Mouse (Mus musculus): ENCODE data around the gene Prnd.

Prnd gene

GRCm38 (mm10) chr2:131950598-131951095 is at the start of gene Prnd:
Gene Prnd, plus strand, starts transcription at chr2:131950861.
- peak; percentile 61 for DNase-seq (ENCODE audit: low read depth, low spot score)

GRCm38 (mm10) chr2:131902423-131902822 is 48.2 kb upstream of the Prnd start:
- no peak for DNase-seq (ENCODE audit: low read depth, low spot score)

GRCm38 (mm10) chr2:131902867-131903266 is 47.8 kb upstream of the Prnd start:
- peak; percentile 65 for DNase-seq (ENCODE audit: low read depth, low spot score)

GRCm38 (mm10) chr2:131905025-131905424 is 45.6 kb upstream of the Prnd start:
- DNase-seq (ENCODE audit: low read depth, low spot score), result no peak

GRCm38 (mm10) chr2:131905776-131906175 is 44.9 kb upstream of the Prnd start:
- no peak for DNase-seq (ENCODE audit: low read depth, low spot score)

GRCm38 (mm10) chr2:131906266-131906665 is 44.4 kb upstream of the Prnd start:
- DNase-seq (ENCODE audit: low read depth, low spot score), result no peak

GRCm38 (mm10) chr2:131906846-131907245 is 43.8 kb upstream of the Prnd start:
- no peak for DNase-seq (ENCODE audit: low read depth, low spot score)

GRCm38 (mm10) chr2:131907311-131907710 is 43.4 kb upstream of the Prnd start:
- DNase-seq (ENCODE audit: low read depth, low spot score), result no peak

- DNase-seq (ENCODE audit: low read depth, low spot score), result no peak
Measured at GRCm38 (mm10) chr2:131908351-131908861, 42.3 kb upstream of the Prnd start.

- no peak for DNase-seq (ENCODE audit: low read depth, low spot score)
Measured at GRCm38 (mm10) chr2:131908906-131909305, 41.8 kb upstream of the Prnd start.

GRCm38 (mm10) chr2:131909683-131910572 is 40.7 kb upstream of the Prnd start, which contains the start of the genes Prnp and Prn:
Gene Prnp, plus strand, starts transcription at chr2:131909928.
Gene Prn, plus strand, starts transcription at chr2:131909957.
- DNase-seq (ENCODE audit: low read depth, low spot score), result peak; percentile 93

GRCm38 (mm10) chr2:131910847-131911246 is 39.8 kb upstream of the Prnd start:
- DNase-seq (ENCODE audit: low read depth, low spot score), result no peak

- DNase-seq (ENCODE audit: low read depth, low spot score), result no peak
Measured at GRCm38 (mm10) chr2:131911341-131911740, 39.3 kb upstream of the Prnd start.

- DNase-seq (ENCODE audit: low read depth, low spot score), result no peak
Measured at GRCm38 (mm10) chr2:131912526-131913258, 38.0 kb upstream of the Prnd start.

GRCm38 (mm10) chr2:131932275-131932902 is 18.3 kb upstream of the Prnd start:
- DNase-seq (ENCODE audit: low read depth, low spot score), result no peak

GRCm38 (mm10) chr2:131933013-131933412 is 17.6 kb upstream of the Prnd start:
- DNase-seq (ENCODE audit: low read depth, low spot score), result no peak

- no peak for DNase-seq (ENCODE audit: low read depth, low spot score)
Measured at GRCm38 (mm10) chr2:131933598-131933997, 17.1 kb upstream of the Prnd start.

GRCm38 (mm10) chr2:131934243-131934642 is 16.4 kb upstream of the Prnd start:
- DNase-seq (ENCODE audit: low read depth, low spot score), result no peak

- DNase-seq (ENCODE audit: low read depth, low spot score), result no peak
Measured at GRCm38 (mm10) chr2:131935390-131936105, 15.1 kb upstream of the Prnd start.

GRCm38 (mm10) chr2:131936410-131936809 is 14.3 kb upstream of the Prnd start:
- DNase-seq (ENCODE audit: low read depth, low spot score), result no peak
